Mouse (Mus musculus) cerebellum, adult 11 months (tissue): ENCODE data around the gene Thtpa.
A peak's percentile ranks its signal among the peaks of the same experiment; 100 is the strongest.

ENCODE experiments used
- DNase-seq: peaks from one replicate; pipeline ENCODE4 v3.0.0; 2022

The Thtpa gene

DNA sequence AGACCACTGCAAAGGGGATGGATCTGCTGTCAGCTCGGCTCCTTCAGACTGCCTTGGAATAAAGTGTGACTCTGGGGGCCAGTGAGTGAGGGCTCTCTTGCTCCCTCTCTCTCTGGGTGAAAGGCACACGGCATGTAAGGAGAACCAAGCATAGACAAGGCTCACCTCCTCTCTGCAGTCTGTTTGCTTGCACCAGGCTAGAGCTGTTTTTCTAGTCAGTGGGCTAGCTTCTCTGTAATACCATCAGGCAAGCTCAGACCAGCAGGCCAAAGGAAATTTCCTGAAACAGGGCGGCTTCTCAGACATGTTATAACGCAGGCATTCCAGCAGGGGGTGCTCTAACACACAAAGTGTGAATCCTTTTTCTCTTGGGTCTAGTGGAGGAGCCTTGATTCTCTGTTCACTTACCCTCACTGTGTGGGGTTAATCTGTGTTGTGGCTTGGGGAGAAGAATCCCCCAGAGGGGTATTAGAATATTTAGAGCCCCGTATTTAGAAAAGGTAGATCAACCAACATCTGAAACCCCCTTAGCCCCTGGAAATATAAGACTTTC is 53.9 kb downstream of the Thtpa start:
- peak; percentile 68 for DNase-seq
